Mouse (Mus musculus) right cerebral cortex, adult 18-20 months (tissue): ENCODE data around the gene Hist1h2ah.

Experiments used
- DNase-seq: peaks from one replicate; pipeline ENCODE4 v3.0.0; 2022; ENCODE audit warnings: mixed read lengths

Gene Hist1h2ah

GRCm38 (mm10) chr13:22008707-22009106 is 26.7 kb downstream of the Hist1h2ah start:
- DNase-seq, result no peak

GRCm38 (mm10) chr13:22007872-22008271 is 27.5 kb downstream of the Hist1h2ah start:
- DNase-seq, result no peak

- no peak for DNase-seq
Measured at GRCm38 (mm10) chr13:22007121-22007510, 28.3 kb downstream of the Hist1h2ah start.

GRCm38 (mm10) chr13:22006334-22007120 is 28.8 kb downstream of the Hist1h2ah start:
- no peak for DNase-seq

GRCm38 (mm10) chr13:22005605-22006333 is 29.6 kb downstream of the Hist1h2ah start:
- no peak for DNase-seq

- no peak for DNase-seq
Measured at GRCm38 (mm10) chr13:22001823-22002222, 33.5 kb downstream of the Hist1h2ah start.

GRCm38 (mm10) chr13:22001346-22001745 is 34.0 kb downstream of the Hist1h2ah start:
- DNase-seq, result no peak

GRCm38 (mm10) chr13:21999147-21999546 is 36.2 kb downstream of the Hist1h2ah start:
- DNase-seq, result no peak

- DNase-seq, result no peak
Measured at GRCm38 (mm10) chr13:21998412-21998811, 37.0 kb downstream of the Hist1h2ah start.

- no peak for DNase-seq
Measured at GRCm38 (mm10) chr13:21997821-21998220, 37.5 kb downstream of the Hist1h2ah start.

- no peak for DNase-seq
Measured at GRCm38 (mm10) chr13:21997201-21997820, 38.1 kb downstream of the Hist1h2ah start.

GRCm38 (mm10) chr13:21996840-21997185 is 38.6 kb downstream of the Hist1h2ah start:
- DNase-seq, result no peak

- no peak for DNase-seq
Measured at GRCm38 (mm10) chr13:21996101-21996839, 39.1 kb downstream of the Hist1h2ah start.

- no peak for DNase-seq
Measured at GRCm38 (mm10) chr13:21995331-21995914, 39.9 kb downstream of the Hist1h2ah start.

GRCm38 (mm10) chr13:21994896-21995295 is 40.5 kb downstream of the Hist1h2ah start:
- no peak for DNase-seq

- DNase-seq, result no peak
Measured at GRCm38 (mm10) chr13:21993957-21994738, 41.2 kb downstream of the Hist1h2ah start.

- no peak for DNase-seq
Measured at GRCm38 (mm10) chr13:21992550-21992949, 42.8 kb downstream of the Hist1h2ah start.
